Mouse (Mus musculus) lung, embryonic 14.5 days (tissue): ENCODE results near the gene Acot2. TPM values are rescaled to one million over a fixed set of nuclear protein-coding genes. Genes with fewer than 3 reads are reported as not detected.
"Not testable (repeated sequence)": the region's sequence is repeated elsewhere in the genome, so short reads cannot be mapped to it uniquely, and the experiment has no call there.

Source experiments
- ATAC-seq: fragments of 200-750 bp; cut with Nextera tagmentation; 2 replicates; pipeline ENCODE4 v1.8.0; 2017; ENCODE audit warnings: mild to moderate bottlenecking, moderate TSS enrichment, moderate library complexity; ENCODE audit not compliant: insufficient read depth
- DNase-seq: peaks from one replicate; pipeline ENCODE4 v3.0.0-alpha.2; 2015
- H3K27ac ChIP-seq: fragments of 300-500 bp; sonication (generic); 2 replicates; pipeline ENCODE4 v1.5.1; 2014; ENCODE audit warnings: low read depth, mild to moderate bottlenecking, moderate library complexity
- H3K27me3 ChIP-seq: fragments of 300-500 bp; sonication (generic); 2 replicates; pipeline ENCODE4 v1.6.1; 2014; ENCODE audit warnings: low read length, control low read depth; ENCODE audit not compliant: insufficient read depth
- H3K36me3 ChIP-seq: fragments of 300-500 bp; sonication (generic); 2 replicates; pipeline ENCODE4 v1.6.1; 2014; ENCODE audit warnings: control low read depth; ENCODE audit not compliant: insufficient read depth
- H3K4me1 ChIP-seq: fragments of 300-500 bp; sonication (generic); 2 replicates; pipeline ENCODE4 v1.6.1; 2014; ENCODE audit warnings: antibody characterized with exemption, control low read depth; ENCODE audit not compliant: insufficient read depth
- H3K4me2 ChIP-seq: fragments of 300-500 bp; sonication (generic); 2 replicates; pipeline ENCODE4 v1.6.1; 2014; ENCODE audit warnings: mild to moderate bottlenecking
- H3K4me3 ChIP-seq: fragments of 300-500 bp; sonication (generic); 2 replicates; pipeline ENCODE4 v1.5.1; 2014; ENCODE audit warnings: low read depth, low read length
- H3K9ac ChIP-seq: fragments of 300-500 bp; sonication (generic); 2 replicates; pipeline ENCODE4 v1.6.1; 2014
- H3K9me3 ChIP-seq: fragments of 300-500 bp; sonication (generic); 2 replicates; pipeline ENCODE4 v1.6.1; 2016; ENCODE audit warnings: low read depth, low read length, control low read depth
- CTCF ChIP-seq: IDR thresholded peaks from 2 replicates; pipeline ENCODE4 v1.5.1; 2016; ENCODE audit warnings: antibody characterized with exemption, low read depth
- WGBS: fragments of 180-500 bp; shearing (Covaris S2); extraction: QIAGEN DNeasy Blood & Tissue Kit; methylation state at CpG from one replicate; pipeline ENCODE4 v1.1.7; 2014; 5-methylcytosine and 5-hydroxymethylcytosine counted together
- polyA plus RNA-seq: library from polyadenylated mRNA; unstranded; fragments of >200 nt; fragmentation: Nextera tagmentation; extraction: Ambion mirVana; gene quantifications from 2 replicates; pipeline ENCODE4 v1.2.1, GENCODE M21; 2014

The Acot2 gene
- polyA plus RNA-seq, 1 experiment from 2014 or later: 30.3 TPM

- peak overlapping the region; percentile 59; the same call in 1 of the 2 replicates for H3K9ac ChIP-seq
- ATAC-seq (no peak), DNase-seq (no peak)
- H3K4me2 ChIP-seq: peak overlapping the region; percentile 62
- peaks cover 11% of the 10 kb centered on the region for H3K4me1 ChIP-seq
- H3K9me3 ChIP-seq: no peaks in the 10 kb centered on the region
- H3K36me3 ChIP-seq: peaks cover 7% of the 10 kb centered on the region; the same call in 1 of the 2 replicates
- WGBS: 60% methylated on average over 3 of the region's 3 CpGs
- H3K4me3 ChIP-seq: peak overlapping the region; percentile 47
- H3K27me3 ChIP-seq: no peaks in the 10 kb centered on the region
- no peak for TF ChIP-seq CTCF
- no peak overlapping the region for H3K27ac ChIP-seq
These were observed 22.5 kb downstream of the Acot2 start for GRCm38 (mm10) chr12:84010201-84010600.

- Histone ChIP-seq H3K9me3 (no peaks in the 10 kb centered on the region), H3K27me3 (no peaks in the 10 kb centered on the region), H3K4me1 (peaks cover 11% of the 10 kb centered on the region), H3K4me2 (peak overlapping the region; percentile 62), H3K9ac (peak overlapping the region; percentile 41), H3K27ac (0 out of 2 replicates have a peak overlapping the region, but pooled peaks have one; percentile 58), H3K4me3 (peak overlapping the region; percentile 47; the same call in 1 of the 2 replicates), H3K36me3 (peaks cover 12% of the 10 kb centered on the region)
- TF ChIP-seq CTCF: 0 out of 2 replicates have a peak, but pooled peaks have one; percentile 13
- peak; percentile 94 for DNase-seq
- peak; percentile 56 for ATAC-seq
- WGBS: 32% methylated on average over 12 of the region's 12 CpGs
These were observed 23.8 kb downstream of the Acot2 start for GRCm38 (mm10) chr12:84011251-84012040.

- peaks cover 16% of the 10 kb centered on the region for H3K36me3 ChIP-seq
- no peak for DNase-seq
These were observed 25.5 kb downstream of the Acot2 start for GRCm38 (mm10) chr12:84013130-84013529.

GRCm38 (mm10) chr12:84013701-84014100 is 26.0 kb downstream of the Acot2 start:
- no peak overlapping the region for H3K4me2 ChIP-seq
- H3K4me1 ChIP-seq: peaks cover 11% of the 10 kb centered on the region
- no peak overlapping the region for H3K27ac ChIP-seq
- WGBS: 90% methylated on average over 7 of the region's 7 CpGs
- no peak overlapping the region for H3K9ac ChIP-seq
- no peak for TF ChIP-seq CTCF
- no peaks in the 10 kb centered on the region for H3K9me3 ChIP-seq
- no peak for DNase-seq
- no peaks in the 10 kb centered on the region for H3K27me3 ChIP-seq
- peaks cover 16% of the 10 kb centered on the region for H3K36me3 ChIP-seq
- no peak overlapping the region for H3K4me3 ChIP-seq
- no peak for ATAC-seq

More at GRCm38 (mm10) chr12:84013130-84013529, 25.5 kb downstream of the Acot2 start:
- Histone ChIP-seq H3K4me2 (0 out of 2 replicates have a peak overlapping the region, but pooled peaks have one; percentile 4), H3K27ac (no peak overlapping the region), H3K9me3 (no peaks in the 10 kb centered on the region), H3K4me3 (no peak overlapping the region), H3K27me3 (no peaks in the 10 kb centered on the region), H3K9ac (no peak overlapping the region), H3K4me1 (peaks cover 11% of the 10 kb centered on the region)
- 67% methylated on average over 6 of the region's 6 CpGs for WGBS
- peak; percentile 35 for TF ChIP-seq CTCF
- no peak for ATAC-seq

- H3K9ac ChIP-seq, H3K4me3 ChIP-seq, H3K27ac ChIP-seq, H3K36me3 ChIP-seq, H3K4me2 ChIP-seq, H3K27me3 ChIP-seq, H3K9me3 ChIP-seq, H3K4me1 ChIP-seq: not testable (repeated sequence)
- peak; percentile 56; the same call in 1 of the 2 replicates for ATAC-seq
- WGBS: 29% methylated on average over 7 of the region's 7 CpGs
- peak; percentile 85 for DNase-seq
These were observed 32.9 kb downstream of the Acot2 start for GRCm38 (mm10) chr12:84020528-84020927.

GRCm38 (mm10) chr12:84022266-84022665 is 34.6 kb downstream of the Acot2 start:
- not testable (repeated sequence) for H3K9ac ChIP-seq, H3K4me2 ChIP-seq, DNase-seq, H3K36me3 ChIP-seq, H3K27ac ChIP-seq, H3K4me1 ChIP-seq, H3K4me3 ChIP-seq, H3K9me3 ChIP-seq, H3K27me3 ChIP-seq, ATAC-seq
- 90% methylated on average over 4 of the region's 4 CpGs for WGBS

- ATAC-seq: no peak
- no peak for DNase-seq
- Histone ChIP-seq H3K36me3 (no peaks in the 10 kb centered on the region), H3K9ac (no peak overlapping the region), H3K4me2 (no peak overlapping the region), H3K4me3 (no peak overlapping the region), H3K27ac (no peak overlapping the region), H3K4me1 (no peaks in the 10 kb centered on the region), H3K27me3 (no peaks in the 10 kb centered on the region), H3K9me3 (no peaks in the 10 kb centered on the region)
- TF ChIP-seq CTCF: no peak
- 80% methylated on average over 9 of the region's 9 CpGs for WGBS
These were observed 35.5 kb downstream of the Acot2 start for GRCm38 (mm10) chr12:84023052-84023745.
